Mouse (Mus musculus) lung, embryonic 16.5 days (tissue): ENCODE results near the gene Gm3072. TPM values are rescaled to one million over a fixed set of nuclear protein-coding genes. Genes with fewer than 3 reads are reported as not detected.
"Not testable (repeated sequence)": the region's sequence is repeated elsewhere in the genome, so short reads cannot be mapped to it uniquely, and the experiment has no call there.

Source experiments
- ATAC-seq: fragments of 200-750 bp; cut with Nextera tagmentation; 2 replicates; pipeline ENCODE4 v1.8.0; 2017; ENCODE audit warnings: low read depth, mild to moderate bottlenecking, moderate library complexity
- H3K27ac ChIP-seq: fragments of 300-500 bp; sonication (generic); 2 replicates; pipeline ENCODE4 v1.5.1; 2014; ENCODE audit warnings: mild to moderate bottlenecking, control low read depth, low read length
- H3K27me3 ChIP-seq: fragments of 300-500 bp; sonication (generic); 2 replicates; pipeline ENCODE4 v1.6.1; 2014; ENCODE audit warnings: low read depth, low read length, mixed read lengths; ENCODE audit not compliant: control insufficient read depth, insufficient read depth
- H3K36me3 ChIP-seq: fragments of 300-500 bp; sonication (generic); 2 replicates; pipeline ENCODE4 v1.6.1; 2014; ENCODE audit warnings: low read length; ENCODE audit not compliant: control insufficient read depth, insufficient read depth
- H3K4me1 ChIP-seq: fragments of 300-500 bp; sonication (generic); replicated peaks from 2 replicates; pipeline ENCODE4 v1.6.1; 2014; ENCODE audit warnings: low read length, mixed read lengths; ENCODE audit not compliant: control insufficient read depth, insufficient read depth
- H3K4me2 ChIP-seq: fragments of 300-500 bp; sonication (generic); 2 replicates; pipeline ENCODE4 v1.6.1; 2014; ENCODE audit warnings: low read depth, low read length, control low read depth
- H3K4me3 ChIP-seq: fragments of 300-500 bp; sonication (generic); 2 replicates; pipeline ENCODE4 v1.5.1; 2014; ENCODE audit warnings: mild to moderate bottlenecking, low read length, control low read depth
- H3K9ac ChIP-seq: fragments of 300-500 bp; sonication (generic); 2 replicates; pipeline ENCODE4 v1.6.1; 2014; ENCODE audit warnings: low read length, control low read depth
- H3K9me3 ChIP-seq: fragments of 300-500 bp; sonication (generic); 2 replicates; pipeline ENCODE4 v1.6.1; 2016; ENCODE audit warnings: low read length; ENCODE audit not compliant: control insufficient read depth
- WGBS: fragments of 180-500 bp; shearing (Covaris S2); extraction: QIAGEN DNeasy Blood & Tissue Kit; methylation state at CpG from one replicate; pipeline ENCODE4 v1.1.7; 2014; 5-methylcytosine and 5-hydroxymethylcytosine counted together
- polyA plus RNA-seq: library from polyadenylated mRNA; unstranded; fragments of >200 nt; fragmentation: Nextera tagmentation; extraction: Ambion mirVana; gene quantifications from 2 replicates; pipeline ENCODE4 v1.2.1, GENCODE M21; 2015

Gene Gm3072
- not detected in 2 replicates for polyA plus RNA-seq

GRCm38 (mm10) chr14:41624512-41624911 lies at the start of gene Gm3072:
Gene Gm3072 (minus strand): TSS chr14:41624612.
- H3K9me3 ChIP-seq, ATAC-seq, H3K27ac ChIP-seq, H3K4me1 ChIP-seq, H3K4me3 ChIP-seq, H3K4me2 ChIP-seq, H3K9ac ChIP-seq, H3K27me3 ChIP-seq, H3K36me3 ChIP-seq: not testable (repeated sequence)
- WGBS: 74% methylated on average over 1 of the region's 2 CpGs

- not testable (repeated sequence) for H3K4me1 ChIP-seq, H3K36me3 ChIP-seq, H3K9ac ChIP-seq, H3K9me3 ChIP-seq, H3K27me3 ChIP-seq, H3K4me2 ChIP-seq, H3K27ac ChIP-seq, H3K4me3 ChIP-seq, ATAC-seq
- WGBS: 69% methylated on average over 2 of the region's 2 CpGs
These were observed 23.8 kb upstream of the Gm3072 start for GRCm38 (mm10) chr14:41648176-41648575.

DNA sequence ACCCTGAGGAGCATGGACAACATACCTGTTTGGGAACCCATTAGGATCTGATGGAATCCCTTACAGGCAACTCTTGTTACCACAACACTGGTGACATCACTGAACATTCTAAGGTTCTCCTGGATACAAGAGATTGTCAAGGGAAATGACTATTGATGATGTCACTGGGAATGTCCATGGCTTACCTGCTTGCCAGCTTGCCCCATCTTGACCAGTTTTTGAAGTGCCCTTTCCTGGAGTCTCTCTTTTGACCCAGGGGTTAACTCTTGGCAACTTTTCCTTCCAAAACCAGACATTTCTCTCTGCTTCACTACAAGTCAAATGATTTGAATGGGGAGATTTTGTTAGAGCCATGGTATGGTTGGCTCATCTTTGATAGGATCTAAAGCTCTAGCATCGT lies 22.0 kb upstream of the Gm3072 start, which contains the start of gene Gm3676:
Gm3676 (minus strand) TSS at position 101 of the 400 bp plus-strand sequence.
- not testable (repeated sequence) for ATAC-seq
- WGBS: no CpG with 5 or more reads among the region's 1 CpGs

GRCm38 (mm10) chr14:41630144-41630543 lies 5.7 kb upstream of the Gm3072 start:
- not testable (repeated sequence) for H3K4me2 ChIP-seq, ATAC-seq, H3K4me1 ChIP-seq, H3K4me3 ChIP-seq, H3K36me3 ChIP-seq, H3K27ac ChIP-seq, H3K9me3 ChIP-seq, H3K27me3 ChIP-seq, H3K9ac ChIP-seq
- 94% methylated on average over 9 of the region's 11 CpGs for WGBS

More for the DNA sequence above, 22.0 kb upstream of the Gm3072 start, which contains the start of gene Gm3676:
- H3K9me3 ChIP-seq, H3K27me3 ChIP-seq, H3K4me3 ChIP-seq, H3K4me1 ChIP-seq, H3K4me2 ChIP-seq, H3K27ac ChIP-seq, H3K9ac ChIP-seq, H3K36me3 ChIP-seq: not testable (repeated sequence)

DNA sequence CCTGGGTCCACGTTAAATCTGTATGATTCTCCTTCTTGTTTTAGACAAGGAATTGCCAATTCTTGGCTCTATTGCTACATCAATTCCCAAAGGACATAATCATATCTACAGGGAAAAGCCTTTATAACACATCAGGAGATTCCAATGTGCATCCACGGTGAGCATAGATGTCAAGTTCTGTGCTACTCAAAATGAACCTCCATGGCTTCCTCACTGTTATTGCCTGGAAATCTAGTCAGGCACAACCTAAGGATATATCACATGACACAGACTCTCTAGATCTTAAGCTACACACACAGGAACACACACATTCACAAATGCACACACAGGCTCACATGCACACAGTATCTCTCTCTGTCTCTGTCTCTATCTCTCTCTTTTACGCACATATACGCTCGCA lies 1.9 kb downstream of the Gm3072 start:
- not testable (repeated sequence) for ATAC-seq, H3K36me3 ChIP-seq, H3K9me3 ChIP-seq, H3K4me1 ChIP-seq, H3K27ac ChIP-seq, H3K9ac ChIP-seq, H3K4me2 ChIP-seq, H3K27me3 ChIP-seq, H3K4me3 ChIP-seq
- WGBS: 91% methylated on average over 4 of the region's 5 CpGs

- not testable (repeated sequence) for H3K9ac ChIP-seq, H3K36me3 ChIP-seq, ATAC-seq, H3K4me3 ChIP-seq, H3K27me3 ChIP-seq, H3K27ac ChIP-seq, H3K9me3 ChIP-seq, H3K4me2 ChIP-seq, H3K4me1 ChIP-seq
- WGBS: 68% methylated on average over 1 of the region's 1 CpGs
These were observed 13.7 kb downstream of the Gm3072 start for GRCm38 (mm10) chr14:41610690-41611089.

- not testable (repeated sequence) for H3K4me1 ChIP-seq, H3K4me3 ChIP-seq, H3K27me3 ChIP-seq, H3K27ac ChIP-seq, H3K9ac ChIP-seq, H3K9me3 ChIP-seq, H3K36me3 ChIP-seq, H3K4me2 ChIP-seq, ATAC-seq
- WGBS: 89% methylated on average over 15 of the region's 15 CpGs
These were observed 23.5 kb downstream of the Gm3072 start for GRCm38 (mm10) chr14:41600935-41601334.

DNA sequence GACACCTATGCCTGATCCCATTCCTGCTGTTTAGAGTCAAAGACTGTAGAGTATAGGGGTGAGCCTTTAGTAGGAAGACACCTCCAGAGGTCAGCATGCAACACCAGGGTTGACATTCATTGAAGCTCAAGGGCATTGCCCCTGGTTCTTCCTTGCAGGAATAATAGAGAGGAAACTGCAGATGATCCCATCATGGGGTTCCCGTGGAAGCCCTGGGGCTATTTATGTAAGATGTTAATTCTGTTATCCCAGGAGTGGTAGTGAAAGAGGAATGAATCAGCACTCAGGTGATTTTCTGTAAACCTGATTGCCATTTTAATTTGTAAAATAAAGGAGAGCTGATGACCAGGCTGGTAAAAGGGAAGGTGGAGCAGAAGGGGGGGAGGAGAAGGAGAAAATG lies 38.1 kb downstream of the Gm3072 start:
- not testable (repeated sequence) for H3K4me1 ChIP-seq, H3K27ac ChIP-seq, H3K4me2 ChIP-seq, H3K9ac ChIP-seq, H3K27me3 ChIP-seq, H3K9me3 ChIP-seq, ATAC-seq, H3K4me3 ChIP-seq, H3K36me3 ChIP-seq
- WGBS: 77% methylated on average over 1 of the region's 1 CpGs

DNA sequence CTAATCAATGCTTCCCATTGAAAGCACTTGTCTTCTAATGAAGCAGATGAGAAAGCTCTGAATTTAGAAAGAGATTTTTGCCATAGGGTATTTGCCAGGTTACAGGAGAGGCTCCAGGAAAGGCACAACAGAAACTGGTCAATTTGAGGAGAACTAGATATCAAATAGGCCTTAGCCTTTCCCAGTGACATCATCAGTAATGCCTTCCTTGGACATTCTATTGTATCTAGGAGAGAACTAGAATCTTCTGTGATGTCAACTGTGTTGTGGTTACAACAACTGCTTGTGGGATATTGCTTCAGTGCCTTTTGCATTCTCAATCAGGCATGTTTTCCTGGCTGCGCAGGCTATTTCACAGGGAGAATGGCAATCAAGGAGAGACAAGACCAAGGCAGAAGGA lies 51.5 kb downstream of the Gm3072 start, which contains the start of gene 1700049E17Rik2:
1700049E17Rik2 (plus strand) TSS at position 301 of the 400 bp plus-strand sequence.
- H3K4me1 ChIP-seq, H3K36me3 ChIP-seq, H3K27ac ChIP-seq, H3K4me3 ChIP-seq, ATAC-seq, H3K9me3 ChIP-seq, H3K9ac ChIP-seq, H3K4me2 ChIP-seq, H3K27me3 ChIP-seq: not testable (repeated sequence)
- no CpG with 5 or more reads among the region's 1 CpGs for WGBS
